In the genomic region with DNA sequence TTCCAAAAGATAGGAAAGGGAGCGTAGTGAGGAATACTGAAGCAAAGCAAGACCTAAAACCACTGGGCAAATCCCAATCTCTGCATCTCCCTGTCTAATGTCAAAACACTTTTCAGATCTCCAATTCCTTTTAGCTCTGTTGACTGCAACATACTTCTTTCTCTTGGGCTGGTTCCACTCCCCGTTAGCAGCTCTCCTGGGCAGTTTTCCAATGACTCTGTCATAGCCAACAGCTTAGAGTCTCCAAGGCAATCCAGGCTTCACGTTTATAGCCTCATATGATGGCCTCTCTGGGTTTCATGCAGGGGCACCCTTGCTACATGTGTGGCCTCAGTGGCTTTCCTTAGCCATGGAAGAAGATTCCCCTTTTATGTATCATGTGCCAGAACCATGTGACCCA, we compare ENCODE assay signal across 16 mouse cellular contexts. TPM values are rescaled to one million over a fixed set of nuclear protein-coding genes. Genes with fewer than 3 reads are reported as not detected.
A peak's percentile ranks its signal among the peaks of the same experiment; 100 is the strongest.
DNase-seq lines count a peak whose midpoint lies in the region; ATAC-seq and TF ChIP-seq lines count a peak whose summit lies in the region.
"Had no signal": no experiment of that assay in that cellular context is flagged by ENCODE, and none has a peak within 500 bp of the region (broad histone marks: within the 10 kb centered on the region; RNA-seq: fewer than 3 reads in every experiment).

No protein-coding gene starts in this region.

- H3K27me3 ChIP-seq in embryonic facial prominence, embryonic 14.5 days (replicated peaks; ENCODE audit: control insufficient read depth, insufficient read depth, low read length) = no peaks in the 10 kb centered on the region
- H3K27me3 ChIP-seq in embryonic facial prominence, embryonic 10.5 days (replicated peaks; ENCODE audit: low read depth, poor library complexity, severe bottlenecking) = no peaks in the 10 kb centered on the region
- no peaks in the 10 kb centered on the region for H3K27me3 ChIP-seq in heart, embryonic 10.5 days (ENCODE audit: insufficient read depth, poor library complexity, severe bottlenecking)
- H3K27me3 ChIP-seq in midbrain, postnatal 0 days (ENCODE audit: insufficient read depth, low read length) = no peaks in the 10 kb centered on the region
- no peaks in the 10 kb centered on the region for H3K27me3 ChIP-seq in midbrain, embryonic 11.5 days (ENCODE audit: control insufficient read depth, insufficient read depth, low read length)
- H3K27me3 ChIP-seq: heart, embryonic 13.5 days; hindbrain, embryonic 15.5 days; liver, embryonic 15.5 days had no signal

- H3K9me3 ChIP-seq in embryonic facial prominence, embryonic 14.5 days (ENCODE audit: control insufficient read depth, low read length) = no peaks in the 10 kb centered on the region
- H3K9me3 ChIP-seq in embryonic facial prominence, embryonic 10.5 days = no peaks in the 10 kb centered on the region
- H3K9me3 ChIP-seq in heart, embryonic 10.5 days = no peaks in the 10 kb centered on the region
- H3K9me3 ChIP-seq in midbrain, postnatal 0 days (ENCODE audit: low read length) = no peaks in the 10 kb centered on the region
- no peaks in the 10 kb centered on the region for H3K9me3 ChIP-seq in midbrain, embryonic 11.5 days (ENCODE audit: control insufficient read depth, low read length)
- H3K9me3 ChIP-seq: hindbrain, embryonic 15.5 days; liver, embryonic 15.5 days had no signal

- intact Hi-C loops in left cerebral cortex, postnatal 25 days (cut with DNase I) = no loop called here

- H3K4me3 ChIP-seq in embryonic facial prominence, embryonic 14.5 days (ENCODE audit: low read depth, low read length) = no peak overlapping the region
- no peak overlapping the region for H3K4me3 ChIP-seq in embryonic facial prominence, embryonic 10.5 days
- H3K4me3 ChIP-seq in heart, embryonic 10.5 days = no peak overlapping the region
- H3K4me3 ChIP-seq in midbrain, postnatal 0 days (ENCODE audit: low read depth, low read length) = no peak overlapping the region
- no peak overlapping the region for H3K4me3 ChIP-seq in midbrain, embryonic 11.5 days (ENCODE audit: low read depth, low read length)
- H3K4me3 ChIP-seq: heart, embryonic 13.5 days; hindbrain, embryonic 15.5 days; liver, embryonic 15.5 days; megakaryocyte, embryonic 14.5 days had no signal

- TF ChIP-seq CTCF in midbrain, postnatal 0 days (IDR thresholded peaks at IDR 0.05) = no peak

- H3K4me1 ChIP-seq in embryonic facial prominence, embryonic 14.5 days (ENCODE audit: control insufficient read depth, insufficient read depth, low read length) = no peaks in the 10 kb centered on the region
- H3K4me1 ChIP-seq in embryonic facial prominence, embryonic 10.5 days = no peaks in the 10 kb centered on the region
- H3K4me1 ChIP-seq in heart, embryonic 10.5 days = no peaks in the 10 kb centered on the region
- no peaks in the 10 kb centered on the region for H3K4me1 ChIP-seq in midbrain, postnatal 0 days (ENCODE audit: insufficient read depth, low read length)
- H3K4me1 ChIP-seq in midbrain, embryonic 11.5 days (ENCODE audit: control insufficient read depth, insufficient read depth, low read length) = no peaks in the 10 kb centered on the region
- H3K4me1 ChIP-seq: heart, embryonic 13.5 days; hindbrain, embryonic 15.5 days; liver, embryonic 15.5 days; megakaryocyte, embryonic 14.5 days had no signal

- WGBS in embryonic facial prominence, embryonic 14.5 days = 68% methylated on average over 3 of the region's 3 CpGs
- 77% methylated on average over 3 of the region's 3 CpGs for WGBS in embryonic facial prominence, embryonic 10.5 days
- 74% methylated on average over 3 of the region's 3 CpGs for WGBS in heart, embryonic 10.5 days
- 77% methylated on average over 3 of the region's 3 CpGs for WGBS in midbrain, postnatal 0 days
- 83% methylated on average over 3 of the region's 3 CpGs for WGBS in midbrain, embryonic 11.5 days

- no peak overlapping the region for H3K4me2 ChIP-seq in embryonic facial prominence, embryonic 14.5 days (ENCODE audit: low read depth, low read length)
- H3K4me2 ChIP-seq in midbrain, postnatal 0 days (ENCODE audit: low read depth, low read length, poor library complexity, severe bottlenecking) = no peak overlapping the region
- H3K4me2 ChIP-seq in midbrain, embryonic 11.5 days = no peak overlapping the region
- H3K4me2 ChIP-seq: heart, embryonic 13.5 days; hindbrain, embryonic 15.5 days; liver, embryonic 15.5 days had no signal

- no peak overlapping the region for H3K9ac ChIP-seq in embryonic facial prominence, embryonic 14.5 days (ENCODE audit: low read depth, low read length)
- no peak overlapping the region for H3K9ac ChIP-seq in midbrain, postnatal 0 days (replicated peaks; ENCODE audit: low read length, poor library complexity, severe bottlenecking)
- H3K9ac ChIP-seq in midbrain, embryonic 11.5 days (ENCODE audit: low read length) = no peak overlapping the region
- H3K9ac ChIP-seq: heart, embryonic 13.5 days; hindbrain, embryonic 15.5 days; liver, embryonic 15.5 days had no signal

- H3K27ac ChIP-seq in embryonic facial prominence, embryonic 14.5 days (replicated peaks; ENCODE audit: low read depth, low read length) = no peak overlapping the region
- no peak overlapping the region for H3K27ac ChIP-seq in embryonic facial prominence, embryonic 10.5 days (replicated peaks)
- H3K27ac ChIP-seq in heart, embryonic 10.5 days = no peak overlapping the region
- no peak overlapping the region for H3K27ac ChIP-seq in midbrain, postnatal 0 days (ENCODE audit: low read depth, low read length)
- no peak overlapping the region for H3K27ac ChIP-seq in midbrain, embryonic 11.5 days (ENCODE audit: low read depth, low read length)
- H3K27ac ChIP-seq: heart, embryonic 13.5 days; hindbrain, embryonic 15.5 days; liver, embryonic 15.5 days had no signal

- H3K36me3 ChIP-seq in embryonic facial prominence, embryonic 14.5 days (ENCODE audit: control insufficient read depth, insufficient read depth, low read length) = no peaks in the 10 kb centered on the region
- H3K36me3 ChIP-seq in embryonic facial prominence, embryonic 10.5 days (replicated peaks) = no peaks in the 10 kb centered on the region
- H3K36me3 ChIP-seq in heart, embryonic 10.5 days = no peaks in the 10 kb centered on the region
- H3K36me3 ChIP-seq in midbrain, postnatal 0 days (ENCODE audit: insufficient read depth, low read length) = no peaks in the 10 kb centered on the region
- no peaks in the 10 kb centered on the region for H3K36me3 ChIP-seq in midbrain, embryonic 11.5 days (ENCODE audit: control insufficient read depth, insufficient read depth, low read length)
- H3K36me3 ChIP-seq: heart, embryonic 13.5 days; hindbrain, embryonic 15.5 days; liver, embryonic 15.5 days had no signal

- DNase-seq in embryonic facial prominence, embryonic 14.5 days (ENCODE audit: low spot score) = peak; percentile 10
- DNase-seq in embryonic facial prominence, embryonic 10.5 days (ENCODE audit: low spot score) = no peak
- DNase-seq in heart, postnatal 4 days = peak; percentile 6
- no peak for DNase-seq in heart, embryonic 10.5 days (ENCODE audit: low spot score)
- DNase-seq in midbrain, postnatal 0 days (ENCODE audit: low spot score) = peak; percentile 11
- DNase-seq in midbrain, embryonic 11.5 days (ENCODE audit: low spot score, missing footprints) = no peak
- peak; percentile 8 to 51 for DNase-seq in left cerebral cortex, postnatal 25 days (ENCODE audit: low spot score in 2 of 2)
- DNase-seq: adrenal gland, postnatal 25 days; B cell, adult 2 months; kidney, adult 9 months; retina, postnatal 1 day had no signal

- no peak for ATAC-seq in embryonic facial prominence, embryonic 14.5 days (ENCODE audit: low read depth)
- no peak for ATAC-seq in midbrain, postnatal 0 days (ENCODE audit: low FRiP score)
- no peak for ATAC-seq in midbrain, embryonic 11.5 days (ENCODE audit: low FRiP score)
- ATAC-seq in megakaryocyte progenitor cell, adult 5-6 weeks (replicated peaks; ENCODE audit: poor library complexity) = no peak

RNA-seq across cellular contexts. Expression of a gene that starts 29.6 kb away (rescaled TPM):
- 21.2 and 21.6 TPM in 2 replicates for polyA plus RNA-seq in embryonic facial prominence, embryonic 14.5 days (2014; fragmentation: Nextera tagmentation; extraction: Ambion mirVana)
- 21.6 and 23.6 TPM in 2 replicates for polyA plus RNA-seq in embryonic facial prominence, embryonic 10.5 days (2016; fragmentation: Nextera tagmentation; extraction: Ambion mirVana)
- total RNA-seq in heart, postnatal 4 days (2021) = 10 to 100 TPM; 19.2 to 21.1 TPM
- polyA plus RNA-seq in heart, embryonic 10.5 days (2016; fragmentation: Nextera tagmentation; extraction: Ambion mirVana) = 11.0 and 18.0 TPM in 2 replicates
- total RNA-seq in midbrain, postnatal 0 days (2014; rRNA removed) = 40.0 and 46.7 TPM in 2 replicates
- polyA plus RNA-seq in midbrain, postnatal 0 days (2015; fragmentation: Nextera tagmentation; extraction: Ambion mirVana) = 13.9 and 15.7 TPM in 2 replicates
- 20.0 and 21.1 TPM in 2 replicates for polyA plus RNA-seq in midbrain, embryonic 11.5 days (2014; fragmentation: Nextera tagmentation; extraction: Ambion mirVana)
- total RNA-seq in left cerebral cortex, postnatal 25 days (2021) = 10 to 100 TPM; 29.4 to 31.2 TPM
- total RNA-seq in megakaryocyte progenitor cell, adult 5-6 weeks (2015) = 23.2 and 25.1 TPM in 2 replicates
- total RNA-seq in megakaryocyte progenitor cell, adult 5-6 weeks (2017) = 20.9 and 21.4 TPM in 2 replicates

Comparison
In these comparisons a context has a peak if more than half of its experiments do, and no peak if none do; other contexts are left out.
1. DNase-seq: peak in embryonic facial prominence, embryonic 14.5 days (single experiment), heart, postnatal 4 days (single experiment), midbrain, postnatal 0 days (single experiment) and left cerebral cortex, postnatal 25 days (2 of 2); none in embryonic facial prominence, embryonic 10.5 days (single experiment), heart, embryonic 10.5 days (single experiment) and midbrain, embryonic 11.5 days (single experiment).